Mouse (Mus musculus) T-helper 17 cell (primary cell): ENCODE results near the gene Adgrl4.

Experiments
- in situ Hi-C, 2 experiments: fragments of 300-600 bp; cut with MboI, MseI; formaldehyde crosslinking; loops; 1 replicate in 1 of 2; 2 replicates in 1 of 2; pipeline ENCODE4 v1.15.1; 2025; ENCODE audit warnings: high pct_unique_total_duplicates in 2 of 2

Adgrl4 gene

DNA sequence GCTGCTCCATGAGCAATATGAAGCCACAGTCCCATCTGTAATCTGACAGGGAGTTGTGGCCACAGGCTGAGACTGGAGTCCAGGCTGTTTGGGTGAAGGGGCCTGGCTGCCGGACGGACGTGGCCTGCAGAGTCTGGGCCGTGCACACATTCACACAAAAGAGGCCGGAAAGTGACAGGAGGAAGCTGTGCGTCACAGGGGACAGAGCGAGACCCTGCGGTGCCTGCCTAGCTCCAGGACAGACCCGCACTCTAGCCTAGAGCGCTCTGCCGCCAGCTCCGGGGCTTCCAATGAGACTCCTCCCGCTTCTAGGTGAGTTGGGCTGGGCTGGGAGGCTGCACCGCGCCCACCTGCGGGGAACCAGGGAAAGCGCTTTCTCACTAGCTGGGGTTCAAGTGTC lies at the start of gene Adgrl4:
Adgrl4 (plus strand) TSS at position 195 of the 400 bp plus-strand sequence.
- in situ Hi-C loops = loop anchor here in 1 of 2 experiments (10.0 kb wide), 1 partner anchor 627 kb away; no protein-coding TSS in a partner anchor

DNA sequence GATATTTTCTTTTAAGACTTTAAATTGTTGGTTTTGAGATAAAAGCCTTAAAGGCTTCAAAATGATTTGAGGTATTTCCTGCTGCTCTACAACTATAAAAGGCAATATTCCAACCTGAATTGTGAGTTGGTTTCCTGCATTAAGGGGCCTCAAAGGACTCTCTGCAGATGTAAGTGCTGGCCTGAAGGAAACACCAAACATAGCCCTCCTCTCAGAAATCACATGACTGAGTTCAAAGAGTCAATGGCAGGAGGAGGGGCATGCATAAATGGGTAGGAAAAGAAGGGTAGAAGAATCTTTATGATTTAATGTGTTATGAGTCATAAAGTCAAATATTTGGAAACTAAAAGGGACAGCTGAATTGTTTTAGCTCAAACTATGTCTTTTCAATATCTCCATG lies 46.8 kb upstream of the Adgrl4 start:
- in situ Hi-C loops = no loop called here

DNA sequence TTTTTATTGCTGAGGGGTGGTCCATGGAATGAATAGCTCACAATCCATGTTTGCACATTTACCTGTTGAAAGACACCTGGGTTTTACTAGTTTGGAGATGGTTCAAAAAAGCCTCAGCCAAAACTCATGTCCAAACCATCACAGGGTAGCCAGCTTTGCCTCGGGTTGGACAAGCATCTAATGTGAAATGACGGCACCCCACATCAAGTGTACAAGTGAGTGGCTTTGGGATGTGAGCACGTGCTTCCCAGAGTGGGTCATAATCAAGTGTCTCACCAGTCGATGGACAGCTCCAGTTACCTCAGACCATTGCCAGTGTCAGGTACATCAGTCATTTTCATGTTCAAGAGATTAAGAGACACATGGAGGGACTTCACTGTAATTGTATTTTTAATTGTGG lies 44.8 kb upstream of the Adgrl4 start:
- in situ Hi-C loops = no loop called here

DNA sequence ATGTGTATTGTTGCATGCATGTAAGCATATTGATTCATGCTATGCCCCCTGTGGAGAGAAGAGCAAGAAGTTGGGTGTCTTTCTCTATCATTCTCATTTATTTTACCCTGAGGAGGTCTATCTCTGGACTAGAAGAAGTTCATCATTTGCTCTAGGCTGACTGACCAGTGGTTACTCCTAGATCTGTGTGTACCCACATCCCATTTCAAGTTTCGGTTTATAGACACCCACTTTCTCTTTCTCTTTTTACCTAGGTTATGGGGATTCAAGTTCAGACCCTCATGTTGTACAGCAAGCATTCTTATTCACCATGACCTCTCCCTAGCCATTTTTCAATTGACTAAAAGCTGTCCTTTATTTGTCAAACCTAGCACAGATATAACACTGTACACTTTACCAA lies 44.4 kb upstream of the Adgrl4 start:
- in situ Hi-C loops = no loop called here

DNA sequence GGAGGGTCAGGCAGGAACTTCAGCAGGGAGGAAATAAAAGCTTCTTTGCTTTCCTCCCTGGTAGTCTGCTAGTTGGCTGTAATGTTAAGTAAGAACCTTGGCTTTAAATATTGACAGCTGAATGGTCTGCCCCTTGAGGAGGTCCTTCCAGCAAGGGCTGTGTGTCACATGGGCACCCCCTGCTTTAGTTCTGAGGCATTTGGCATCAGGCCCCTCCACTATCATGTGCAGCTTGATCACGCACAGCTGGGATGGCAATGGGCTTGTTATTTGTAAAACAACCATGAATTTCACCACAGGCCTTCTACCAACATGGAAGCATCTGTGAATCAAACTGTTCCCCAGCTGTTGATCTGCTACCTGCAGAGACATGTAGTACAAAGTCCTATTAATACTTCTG lies 38.4 kb upstream of the Adgrl4 start:
- in situ Hi-C loops = no loop called here

DNA sequence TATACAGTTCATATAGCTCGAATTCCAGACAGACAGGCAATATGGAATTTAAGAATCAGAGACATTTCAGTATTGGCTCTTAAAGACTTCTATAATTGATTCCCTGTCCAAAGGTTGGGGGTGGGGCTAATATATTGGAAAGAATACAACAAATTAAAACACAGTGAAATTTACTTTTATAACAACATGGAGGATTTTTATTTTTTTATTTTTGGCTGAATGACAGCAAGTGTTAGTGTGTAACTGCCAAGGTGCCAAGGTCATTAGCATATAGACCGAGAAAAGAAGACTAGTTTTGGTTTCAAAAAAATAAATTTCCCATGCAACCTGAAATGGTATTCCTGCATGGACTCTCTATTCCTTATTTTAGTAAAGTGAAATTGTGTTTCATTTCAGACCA lies 26.7 kb upstream of the Adgrl4 start:
- in situ Hi-C loops = no loop called here

DNA sequence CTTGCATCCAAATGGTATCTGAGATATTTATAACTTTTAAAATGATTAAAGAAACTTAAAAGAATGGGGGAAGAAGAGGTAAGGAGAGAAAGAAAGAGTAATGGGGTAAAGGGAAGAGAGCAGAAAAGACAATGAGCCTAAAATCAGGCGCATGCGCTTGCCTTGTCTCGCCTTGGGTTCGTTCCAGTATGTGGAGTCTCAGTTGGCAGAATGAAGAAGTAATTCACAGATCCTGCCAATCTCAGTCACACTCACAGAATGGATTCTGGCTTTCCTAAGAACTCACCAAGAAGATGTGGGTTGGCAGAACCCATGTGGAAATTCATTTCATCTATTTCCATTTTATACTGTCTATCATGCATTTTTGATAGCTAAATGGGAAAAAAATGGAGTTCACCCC lies 26.2 kb upstream of the Adgrl4 start:
- in situ Hi-C loops = no loop called here

DNA sequence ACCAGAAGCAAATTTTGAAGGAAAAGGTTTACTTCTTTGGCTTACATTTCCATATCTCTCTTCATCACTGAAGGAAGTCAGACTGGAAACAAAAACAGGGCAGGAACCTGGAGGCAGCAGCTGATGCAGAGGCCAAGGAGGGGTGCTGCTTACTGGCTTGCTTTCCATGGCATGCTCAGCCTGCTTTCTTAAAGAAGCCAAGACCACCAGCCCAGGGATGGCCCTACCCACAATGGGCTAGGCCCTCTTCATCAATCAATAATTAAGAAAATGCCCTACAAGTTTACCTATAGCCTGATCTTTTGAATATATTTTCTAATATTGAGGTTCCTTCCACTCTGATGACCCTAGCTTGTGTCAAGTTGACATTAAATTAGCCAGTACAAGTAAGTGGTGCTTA lies 20.8 kb upstream of the Adgrl4 start:
- in situ Hi-C loops = no loop called here

DNA sequence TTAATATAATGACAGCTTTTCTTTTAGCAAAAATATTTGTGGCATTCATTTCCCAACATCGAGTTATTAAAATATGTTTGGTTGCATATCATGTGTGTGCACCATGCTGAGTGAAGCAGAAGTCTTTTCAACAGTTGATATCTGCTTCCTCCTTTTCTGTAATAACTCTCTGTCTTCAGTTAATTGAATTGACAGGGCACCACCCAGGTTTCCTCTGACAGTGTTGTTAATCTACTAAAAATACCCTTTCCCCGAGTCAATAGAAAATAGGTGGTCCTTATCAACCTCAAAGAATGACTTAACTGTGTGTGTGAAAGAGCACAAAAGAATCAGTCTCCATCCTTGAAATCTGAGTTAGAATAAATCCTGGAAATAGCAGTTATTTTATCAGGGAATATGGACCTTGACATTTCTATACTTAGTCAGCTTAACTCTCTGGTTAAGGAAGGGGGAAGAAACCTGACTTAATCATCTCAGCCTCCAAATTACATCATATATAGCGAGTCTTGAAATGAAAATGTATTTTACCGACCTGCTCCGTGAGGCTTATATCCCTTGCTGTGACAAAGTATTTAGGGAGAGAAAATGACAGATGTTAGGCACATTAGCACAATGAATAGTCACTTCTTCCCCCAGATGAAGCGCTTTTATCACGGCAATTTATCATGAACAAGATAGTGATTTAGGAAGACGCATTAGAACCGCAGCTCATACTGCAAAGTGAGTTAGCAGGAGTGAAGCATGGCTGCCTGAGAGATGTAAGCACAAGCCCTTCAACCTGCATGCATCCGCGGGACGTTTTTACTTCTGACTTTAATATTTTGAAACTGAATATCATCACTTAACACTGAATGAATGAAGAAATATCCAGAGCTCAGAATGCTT lies 19.8 kb upstream of the Adgrl4 start:
- in situ Hi-C loops = no loop called here

DNA sequence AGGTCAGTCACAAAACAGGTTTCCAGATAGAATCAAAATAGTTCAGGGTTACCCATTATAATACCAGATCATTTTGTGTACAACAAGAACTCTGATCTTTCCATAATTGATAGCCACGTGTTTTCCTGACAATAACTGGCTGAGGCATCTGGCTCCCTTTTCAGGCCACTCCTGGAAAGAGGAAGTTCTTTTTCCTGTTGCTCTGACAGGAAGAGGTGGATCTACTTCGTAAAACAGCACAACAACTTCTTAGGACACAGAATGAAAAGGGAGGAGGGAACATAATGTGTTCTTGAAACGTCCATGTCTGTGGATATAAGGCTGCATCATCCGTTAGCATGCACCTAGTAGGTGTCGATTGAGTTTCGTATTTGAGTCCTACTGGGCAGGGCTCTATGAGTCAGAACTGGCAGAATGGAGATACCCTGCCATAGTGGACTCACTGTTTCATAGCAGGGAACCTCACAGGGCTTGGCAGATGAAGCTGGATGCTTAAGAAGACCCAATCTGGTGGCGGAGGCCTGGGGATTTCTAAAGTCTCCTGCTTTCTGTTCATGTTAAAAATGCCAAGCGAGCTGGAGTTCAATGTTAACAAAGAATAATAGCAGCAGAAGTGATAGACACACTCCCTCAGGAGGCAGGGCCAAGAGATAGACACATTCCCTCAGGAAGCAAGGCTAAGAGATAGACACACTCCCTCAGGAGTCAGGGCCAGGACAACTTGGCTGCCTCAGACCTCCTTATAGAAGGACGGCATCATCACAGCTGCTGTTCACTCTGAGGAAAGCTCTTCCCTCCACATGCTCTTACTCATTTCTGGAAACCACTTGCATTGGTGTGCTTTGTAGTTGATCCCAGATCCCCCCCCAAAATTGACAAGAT lies 13.1 kb upstream of the Adgrl4 start:
- in situ Hi-C loops = no loop called here

DNA sequence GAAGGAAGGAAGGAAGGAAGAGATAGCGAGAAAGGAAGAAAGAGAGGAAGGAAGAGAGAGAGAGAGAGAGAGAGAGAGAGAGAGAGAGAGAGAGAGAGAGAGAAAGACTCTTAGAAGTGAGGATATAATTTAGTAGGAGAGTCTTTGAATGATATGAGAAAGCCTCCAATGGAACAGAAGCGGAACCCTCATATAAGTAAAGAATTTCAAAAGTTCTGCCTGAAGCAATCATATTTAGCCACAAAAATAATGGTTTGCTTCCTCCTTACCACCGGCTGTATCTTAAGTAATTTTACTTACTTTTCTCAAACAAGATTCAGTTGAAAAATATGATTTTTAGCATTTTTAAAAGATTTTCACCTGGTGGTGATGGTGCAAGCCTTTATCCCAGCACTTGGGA lies 7.6 kb upstream of the Adgrl4 start:
- in situ Hi-C loops = loop anchor here in 1 of 2 experiments (10.0 kb wide), 1 partner anchor 635 kb away; no protein-coding TSS in a partner anchor

DNA sequence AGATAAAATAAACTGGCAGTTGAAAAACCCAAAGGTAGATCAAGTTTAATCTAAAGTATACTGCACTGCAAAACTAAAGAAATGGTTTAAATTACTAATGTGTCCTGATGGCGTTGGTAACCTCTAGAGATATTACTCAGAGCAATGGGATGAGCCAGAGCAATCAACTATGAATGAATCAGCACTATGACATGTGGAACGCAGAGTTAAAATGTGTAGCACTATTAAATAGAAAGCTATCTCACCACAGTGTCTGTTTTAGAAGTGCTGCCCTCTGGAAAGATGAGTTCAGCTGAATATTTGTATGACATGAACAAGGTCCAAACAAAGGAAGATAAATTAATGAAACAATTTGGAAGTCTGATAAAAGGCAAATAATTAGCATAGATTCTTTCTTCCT lies 6.2 kb upstream of the Adgrl4 start:
- in situ Hi-C loops = loop anchor here in 1 of 2 experiments (10.0 kb wide), 1 partner anchor 633 kb away; no protein-coding TSS in a partner anchor

DNA sequence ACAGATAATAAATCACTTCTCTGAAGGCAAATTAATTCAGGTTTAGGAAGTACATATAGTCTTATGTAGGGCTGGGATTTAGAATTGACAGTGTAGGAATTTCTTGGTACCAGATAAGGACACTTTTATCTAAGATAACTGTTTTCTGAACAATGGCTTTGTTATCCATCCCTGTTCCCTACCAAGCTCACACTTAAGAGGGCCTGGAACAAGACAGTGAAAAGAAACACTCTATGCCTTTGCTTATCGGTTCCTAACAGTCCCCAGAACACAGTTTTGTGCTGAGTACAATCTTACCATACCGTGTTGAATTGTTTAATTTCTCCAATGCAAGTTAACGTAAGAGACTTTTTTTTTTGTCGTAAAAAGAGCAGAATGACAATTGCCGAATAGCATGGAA lies 677 bp downstream of the Adgrl4 start:
- in situ Hi-C loops = loop anchor here in 1 of 2 experiments (10.0 kb wide), 1 partner anchor 626 kb away; no protein-coding TSS in a partner anchor

DNA sequence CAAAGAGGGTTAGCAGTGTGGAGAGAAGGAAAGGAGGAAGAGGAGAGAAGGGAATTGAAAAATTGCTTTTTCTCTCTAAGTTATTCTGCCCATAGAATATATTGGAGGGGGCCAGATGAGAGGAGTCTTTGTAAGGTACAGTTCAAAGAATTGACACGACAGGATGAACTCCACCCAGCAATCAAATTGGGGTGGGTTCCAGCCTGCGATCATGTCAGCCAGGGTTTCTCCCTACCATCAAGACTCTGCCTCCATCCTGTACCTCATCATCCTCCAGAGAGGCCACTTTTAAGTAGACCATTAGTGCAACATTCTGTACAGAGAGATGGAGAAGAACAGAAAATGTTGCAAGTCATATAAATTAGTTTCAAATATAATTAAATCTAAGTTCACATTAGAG lies 2.3 kb downstream of the Adgrl4 start:
- in situ Hi-C loops = loop anchor here in 1 of 2 experiments (10.0 kb wide), 1 partner anchor 625 kb away; no protein-coding TSS in a partner anchor

DNA sequence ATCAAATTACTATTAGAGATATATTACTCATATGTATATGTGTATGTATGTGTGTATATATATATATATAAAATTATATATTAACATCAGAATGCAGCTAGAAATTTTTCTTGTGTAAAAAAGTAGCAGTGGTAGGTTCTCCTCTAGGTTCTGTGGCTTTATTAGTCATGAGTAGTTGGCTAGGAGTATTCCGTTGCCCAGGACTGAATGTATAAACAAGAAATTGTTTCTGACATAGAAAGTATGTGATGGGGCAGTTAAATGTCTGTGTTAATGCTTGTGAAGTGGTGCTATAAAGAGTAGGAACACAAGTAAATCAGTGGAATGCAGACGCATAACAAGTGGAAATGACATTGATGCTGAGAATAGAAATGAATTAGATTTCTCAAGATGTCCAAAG lies 4.3 kb downstream of the Adgrl4 start:
- in situ Hi-C loops = no loop called here

DNA sequence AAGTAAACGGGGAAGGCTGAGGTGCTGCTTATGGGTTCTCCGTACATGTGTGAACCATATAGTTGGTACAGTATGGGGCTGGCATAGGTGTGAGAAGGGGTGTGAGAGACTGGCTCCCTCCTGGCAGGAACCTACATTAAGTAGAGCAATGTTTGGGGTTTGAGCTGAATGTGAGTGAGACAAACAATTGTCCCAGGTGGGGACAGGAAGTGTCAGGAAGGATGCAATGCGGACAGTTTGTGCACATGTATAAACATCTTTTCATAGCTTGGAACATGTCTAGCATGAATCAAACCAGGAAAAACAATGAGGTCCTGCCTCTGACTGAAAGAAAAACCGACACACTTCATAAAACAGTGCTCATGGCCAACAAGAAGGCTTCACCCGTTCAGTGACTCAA lies 5.8 kb downstream of the Adgrl4 start:
- in situ Hi-C loops = no loop called here

DNA sequence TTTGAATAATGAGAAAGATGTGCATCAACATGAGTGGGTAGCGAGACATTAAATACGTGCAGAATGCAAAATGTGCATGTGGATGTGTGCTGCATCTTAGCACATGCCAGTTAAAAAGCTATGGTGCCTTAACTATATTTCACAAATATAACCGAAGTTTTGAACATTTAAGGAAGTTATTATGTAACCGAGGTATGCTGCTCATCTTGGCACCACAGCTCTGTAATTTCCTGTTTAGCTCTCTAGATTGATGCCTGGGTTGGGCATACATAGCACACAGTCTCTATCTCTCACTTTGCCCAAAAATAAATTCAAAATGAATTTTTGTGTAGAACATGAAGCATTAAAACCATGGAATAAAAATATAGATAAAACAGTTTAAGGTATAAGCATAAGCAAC lies 6.6 kb downstream of the Adgrl4 start:
- in situ Hi-C loops = no loop called here

DNA sequence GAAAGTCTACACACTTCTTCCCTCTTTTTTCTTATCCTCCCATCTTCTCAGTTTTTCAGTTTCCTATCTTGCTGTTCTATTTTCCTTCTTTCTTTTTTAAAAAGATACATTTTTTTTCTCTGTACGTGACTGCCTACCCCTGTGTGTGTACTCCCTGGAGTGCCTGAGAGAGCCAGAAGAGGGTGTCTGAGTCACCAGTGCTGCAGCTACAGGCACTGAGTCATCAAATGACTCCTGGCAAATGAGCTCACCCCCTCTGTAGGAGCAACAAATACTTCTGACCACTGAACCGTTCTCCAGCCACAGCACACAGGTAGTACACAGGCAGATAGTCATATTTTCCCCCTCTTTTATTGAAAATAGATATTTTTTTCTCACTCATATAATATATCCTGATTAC lies 8.2 kb downstream of the Adgrl4 start:
- in situ Hi-C loops = no loop called here

DNA sequence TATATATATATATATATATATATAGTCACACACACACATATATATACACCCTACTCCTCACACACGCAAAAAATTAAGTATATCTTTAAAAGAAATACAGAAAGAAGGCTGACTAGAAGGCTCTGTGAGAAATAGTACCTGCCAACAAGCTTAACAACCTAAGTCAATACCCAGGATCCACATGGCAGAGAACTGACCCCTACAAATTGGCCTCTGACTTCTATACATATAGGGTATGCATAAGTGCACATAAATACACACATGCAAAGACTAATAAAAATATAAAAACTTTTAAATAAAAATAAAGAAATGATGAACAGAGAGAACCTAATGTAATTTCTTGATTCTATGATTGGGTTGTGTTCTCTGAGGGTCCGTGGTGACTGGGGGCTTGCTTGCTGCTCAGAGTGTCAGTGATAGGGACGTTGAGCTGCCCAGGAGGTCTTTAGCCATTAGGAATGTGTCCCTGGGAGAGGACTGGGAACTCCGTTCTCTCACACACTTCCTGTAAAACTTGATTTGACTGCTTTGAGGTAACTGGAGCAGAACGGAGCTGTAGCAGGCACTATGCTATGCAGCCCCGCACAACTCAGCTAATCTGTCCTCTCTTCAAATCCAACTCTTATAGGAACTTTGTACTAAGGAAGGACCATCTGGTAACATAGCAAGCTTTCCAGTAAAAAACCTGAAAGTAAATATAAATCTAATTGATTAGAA lies 17.5 kb downstream of the Adgrl4 start:
- in situ Hi-C loops = no loop called here

DNA sequence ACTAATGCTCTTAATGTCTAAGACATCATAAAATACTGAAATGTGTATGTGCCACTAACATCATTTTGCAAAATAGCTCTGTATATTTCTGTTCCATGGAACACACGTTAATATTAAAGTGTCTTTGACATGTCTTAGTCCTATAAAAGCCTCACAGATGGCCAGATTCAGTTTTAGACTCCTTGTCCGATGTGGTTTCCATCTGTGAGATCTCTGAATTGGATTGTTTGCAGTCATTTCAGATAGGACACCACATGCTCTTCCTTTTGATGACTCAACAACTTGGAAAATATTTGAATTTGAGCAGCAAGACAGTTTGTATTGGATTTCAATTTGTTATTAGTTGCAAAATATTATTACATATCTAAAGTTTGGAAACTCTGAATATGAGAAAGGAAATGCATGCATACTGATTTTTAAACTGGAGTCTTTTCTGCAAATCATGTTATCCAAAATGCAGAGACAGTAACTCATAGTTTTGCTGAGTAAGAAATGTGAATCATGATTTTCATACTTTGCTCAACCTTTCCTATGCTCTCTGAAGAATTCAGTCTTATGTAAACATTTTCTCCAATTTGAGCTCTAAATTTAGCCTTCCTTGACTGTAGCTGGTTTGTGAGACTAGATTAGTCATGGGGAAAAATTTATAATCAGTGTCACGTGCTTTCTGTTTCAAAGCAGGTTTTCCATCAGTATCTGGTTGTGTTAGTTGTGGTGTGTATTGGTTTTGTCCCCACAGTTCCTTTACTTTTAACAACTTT lies 21.9 kb downstream of the Adgrl4 start:
- in situ Hi-C loops = no loop called here

DNA sequence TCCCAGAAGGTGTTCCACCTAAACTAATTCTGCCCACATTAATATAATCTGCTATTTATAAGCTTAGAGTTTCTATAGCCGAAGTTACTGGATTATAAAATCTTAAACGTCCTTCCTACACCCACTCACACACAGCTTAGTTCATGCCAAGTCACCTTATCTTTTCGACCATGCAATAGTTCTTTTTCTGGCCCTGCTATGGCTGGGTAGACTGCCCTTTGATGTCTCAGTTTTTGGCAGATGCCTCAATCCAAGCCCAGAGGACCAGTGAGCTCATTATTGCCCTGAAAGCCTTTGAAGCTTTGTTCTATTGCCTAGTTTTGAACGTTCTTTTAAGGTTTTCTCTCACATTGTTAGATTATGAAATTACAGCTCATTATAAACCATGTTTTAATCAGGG lies 27.5 kb downstream of the Adgrl4 start:
- in situ Hi-C loops = no loop called here
